Mouse (Mus musculus) spleen, adult 18-20 months (tissue): ENCODE results near the gene Nifk.

Experiments used
- DNase-seq, 2 experiments: peaks; one replicate each; pipeline ENCODE4 v3.0.0; 2022; ENCODE audit warnings: mixed read lengths in 2 of 2

Nifk gene

GRCm38 (mm10) chr1:118321661-118322201, at the start of gene Nifk:
TSS of gene Nifk (plus strand) at chr1:118321839.
- peak; percentile 78 to 88 for DNase-seq

- no peak for DNase-seq
These were observed 46.5 kb upstream of the Nifk start for GRCm38 (mm10) chr1:118275139-118275538.

GRCm38 (mm10) chr1:118292291-118292690, 29.3 kb upstream of the Nifk start:
- no peak for DNase-seq

- no peak for DNase-seq
These were observed 27.4 kb upstream of the Nifk start for GRCm38 (mm10) chr1:118294192-118294591.

- no peak for DNase-seq
These were observed 26.8 kb upstream of the Nifk start for GRCm38 (mm10) chr1:118294826-118295225.

DNA sequence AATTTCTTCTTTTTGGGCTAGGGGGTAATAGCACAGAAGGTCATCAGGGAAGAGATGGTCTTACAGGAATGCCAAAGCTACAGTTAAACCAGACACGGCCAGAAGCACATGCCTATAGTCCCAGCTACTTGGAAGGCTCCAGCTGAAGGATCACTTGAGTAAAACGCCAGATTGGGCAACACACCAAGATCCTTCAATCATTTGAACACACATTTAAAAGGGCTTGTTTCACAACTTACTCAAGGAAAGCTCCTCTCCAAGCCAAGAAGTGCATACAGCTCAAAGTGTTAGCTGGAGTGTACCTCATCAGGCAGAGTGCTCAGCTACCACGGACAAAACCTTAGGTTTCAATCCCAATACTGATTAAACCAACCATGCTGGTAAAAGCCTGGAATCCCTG, 25.0 kb upstream of the Nifk start:
- no peak for DNase-seq

GRCm38 (mm10) chr1:118297719-118298118, 23.9 kb upstream of the Nifk start:
- no peak for DNase-seq

- DNase-seq, result peak; percentile 77 to 86
These were observed 10.6 kb upstream of the Nifk start for GRCm38 (mm10) chr1:118310780-118311621.

- no peak for DNase-seq
These were observed 9.9 kb upstream of the Nifk start, which contains the start of gene Tsn for GRCm38 (mm10) chr1:118311622-118312326. TSS of gene Tsn (minus strand) at chr1:118311739.

DNA sequence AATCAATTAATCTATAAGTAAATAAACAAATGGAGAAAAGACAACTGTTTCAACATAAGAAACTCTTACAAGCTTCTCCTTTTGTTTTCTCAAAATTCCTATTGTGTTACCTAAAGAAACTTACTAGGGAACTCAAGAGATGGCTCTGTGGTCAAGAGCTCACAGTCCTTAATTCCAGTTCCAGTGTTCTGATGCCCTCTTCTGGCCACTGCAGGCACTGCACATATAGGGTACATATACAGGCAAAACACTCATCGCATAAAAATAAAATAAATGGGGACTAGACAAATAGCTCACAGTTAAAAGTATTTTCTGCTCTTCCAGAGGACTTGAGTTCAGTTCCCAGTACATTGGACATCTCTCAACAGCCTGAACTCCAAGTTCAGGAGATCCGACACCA, 943 bp upstream of the Nifk start:
- DNase-seq, result peak in 1 of 2 experiments; percentile 23

DNA sequence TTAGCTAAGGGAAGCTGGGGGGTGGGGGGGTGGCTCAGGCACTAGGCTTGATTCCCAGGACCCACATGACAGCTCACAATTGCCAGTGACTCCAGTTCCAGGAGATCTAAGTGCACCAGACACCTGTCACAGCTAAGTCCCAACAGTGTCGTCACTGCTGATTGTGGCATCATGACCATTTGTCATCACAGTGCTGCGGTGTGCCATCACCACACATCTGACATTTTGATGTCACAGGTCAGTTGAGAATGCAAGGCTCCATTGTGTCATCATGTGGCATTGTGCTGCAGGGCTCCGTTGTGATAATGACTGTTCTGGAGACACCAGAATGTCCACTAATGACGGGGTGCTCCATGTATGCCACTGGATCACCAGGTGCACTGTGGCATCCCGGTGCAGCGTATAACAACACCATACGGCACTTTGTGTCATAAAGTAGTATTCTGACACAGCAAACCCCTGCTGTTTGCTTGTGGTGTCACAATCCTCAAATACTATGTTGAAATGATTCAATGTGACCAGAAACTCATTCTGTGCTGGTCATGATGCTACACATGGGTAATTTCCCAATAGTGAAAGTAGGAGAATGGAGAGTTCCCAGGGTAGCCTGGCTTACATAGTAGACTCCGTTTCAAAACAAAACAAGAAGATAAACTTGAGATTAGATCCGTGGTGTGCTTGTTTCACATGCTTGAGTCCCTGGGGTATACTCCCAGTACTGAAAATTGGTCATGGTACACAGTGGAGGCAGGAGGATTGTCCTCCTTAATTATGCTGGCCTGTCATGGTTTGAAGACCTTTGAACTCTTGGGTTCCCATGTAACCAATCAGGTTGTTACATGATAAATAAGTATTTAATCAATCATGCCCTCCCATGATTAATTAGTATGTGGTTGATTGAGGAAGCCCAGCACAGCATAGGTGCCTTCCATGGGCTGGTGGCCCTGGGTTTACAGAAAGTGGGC, 13.4 kb downstream of the Nifk start:
- DNase-seq, result no peak

GRCm38 (mm10) chr1:118335847-118336246, 14.2 kb downstream of the Nifk start:
- DNase-seq, result no peak

- DNase-seq, result no peak
These were observed 16.3 kb downstream of the Nifk start for GRCm38 (mm10) chr1:118337921-118338320.

DNA sequence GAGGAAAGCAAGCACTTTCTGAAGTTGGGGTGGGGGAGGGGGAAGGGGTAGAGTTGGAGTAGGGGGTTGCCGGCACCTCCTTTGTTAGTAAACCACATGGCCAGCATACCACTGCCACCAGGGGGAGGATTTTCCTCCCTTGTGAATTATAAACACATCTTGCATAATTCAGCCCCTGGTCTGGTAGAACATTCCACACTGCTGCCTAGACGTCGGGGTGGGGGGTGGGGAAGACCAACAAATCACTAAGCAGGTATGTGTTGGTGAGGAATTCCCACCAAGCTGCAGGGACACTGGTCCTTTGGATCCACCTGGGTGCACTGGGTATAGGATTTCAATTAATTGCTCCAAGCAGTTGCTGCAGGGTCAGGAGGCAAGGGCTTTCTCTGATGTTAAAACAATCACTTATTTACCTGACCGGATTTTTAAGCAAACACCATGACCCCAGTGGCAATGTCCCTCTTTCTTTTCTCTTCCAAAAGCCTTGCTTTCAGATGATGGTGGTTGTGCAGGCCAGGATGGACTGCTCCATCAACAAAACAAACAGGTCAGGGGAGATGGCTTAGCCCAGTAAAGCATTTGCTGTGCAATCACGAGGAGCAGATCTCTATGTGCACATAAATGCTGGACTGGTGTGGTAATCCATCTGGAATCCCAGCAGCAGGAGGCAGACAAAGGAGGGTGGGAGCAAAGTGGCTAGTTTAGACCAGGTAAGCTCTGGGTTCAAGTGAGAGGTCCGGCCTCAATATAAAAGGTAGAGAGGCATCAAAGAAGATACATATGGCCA, 22.2 kb downstream of the Nifk start:
- DNase-seq, result no peak

DNA sequence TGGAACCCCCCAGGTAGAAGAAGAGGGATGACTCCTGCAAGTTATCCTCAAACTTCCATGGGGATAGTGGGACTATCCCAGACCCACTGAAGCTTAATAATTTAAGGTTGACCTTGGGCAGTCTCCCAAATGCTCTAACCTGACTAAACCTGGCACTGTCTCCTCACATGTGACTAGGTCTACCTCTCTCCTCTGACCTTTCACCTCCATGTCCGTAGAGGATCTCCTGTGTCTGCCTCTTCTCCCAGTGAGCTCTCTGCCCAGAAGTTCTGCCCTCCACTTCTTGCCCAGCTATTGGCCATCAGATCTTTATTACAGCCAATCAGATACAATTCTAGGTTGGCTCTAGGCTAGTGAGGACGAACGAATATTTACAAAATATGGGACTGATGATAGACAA, 28.3 kb downstream of the Nifk start:
- no peak for DNase-seq

GRCm38 (mm10) chr1:118359071-118359761, 37.6 kb downstream of the Nifk start:
- DNase-seq, result no peak

DNA sequence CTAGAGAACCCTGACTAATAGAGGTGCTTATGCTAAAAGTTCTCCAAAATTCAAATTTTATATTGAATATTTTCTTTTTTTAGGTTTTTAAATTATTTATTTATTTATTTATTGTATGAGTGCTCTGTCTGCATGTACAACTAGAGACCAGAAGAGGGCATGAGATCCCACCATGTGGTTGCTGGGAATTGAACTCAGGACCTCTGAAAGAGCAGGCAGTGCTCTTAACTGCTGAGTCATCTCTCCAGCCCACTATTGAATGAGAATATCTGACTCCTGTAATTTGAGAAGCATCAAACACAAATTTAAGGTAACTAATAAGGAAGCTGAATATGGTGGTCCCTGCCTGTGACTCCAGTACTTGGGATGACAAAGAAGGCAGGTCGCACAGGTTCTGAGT, 46.3 kb downstream of the Nifk start:
- DNase-seq, result no peak

DNA sequence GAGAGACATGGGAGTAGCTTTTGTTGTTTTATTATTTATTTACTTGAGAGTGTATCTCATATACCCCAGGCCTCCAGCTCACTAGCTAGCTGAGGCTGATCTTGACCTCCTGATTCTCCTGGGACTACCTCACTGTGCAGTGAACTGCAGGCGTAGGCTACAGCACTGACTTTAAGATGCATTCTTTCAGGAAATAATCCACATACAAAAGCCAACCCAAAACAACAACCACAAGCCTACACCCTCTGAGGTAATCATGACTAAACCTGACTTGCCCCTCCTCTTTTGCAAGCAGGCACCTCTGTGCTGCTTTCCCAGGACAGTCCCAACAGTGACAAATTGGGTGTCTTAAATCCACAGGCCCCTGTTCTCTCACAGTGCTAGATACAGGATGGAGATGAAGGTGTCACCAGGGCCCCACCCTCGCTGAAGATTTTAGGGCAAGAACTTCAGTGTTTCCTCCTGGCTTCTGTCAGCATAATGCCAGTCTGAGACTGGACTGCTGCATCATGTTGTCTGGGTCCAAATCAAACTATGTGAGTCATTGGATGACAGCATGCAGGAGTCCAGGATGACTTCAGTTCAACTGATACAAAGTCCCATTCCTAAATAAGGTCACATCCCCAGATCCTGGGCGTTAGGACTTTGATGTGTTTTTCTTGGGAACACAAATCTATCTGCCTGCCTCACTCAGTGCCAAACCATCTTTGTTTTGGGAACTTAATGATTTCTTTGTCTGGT, 47.3 kb downstream of the Nifk start:
- no peak for DNase-seq

DNA sequence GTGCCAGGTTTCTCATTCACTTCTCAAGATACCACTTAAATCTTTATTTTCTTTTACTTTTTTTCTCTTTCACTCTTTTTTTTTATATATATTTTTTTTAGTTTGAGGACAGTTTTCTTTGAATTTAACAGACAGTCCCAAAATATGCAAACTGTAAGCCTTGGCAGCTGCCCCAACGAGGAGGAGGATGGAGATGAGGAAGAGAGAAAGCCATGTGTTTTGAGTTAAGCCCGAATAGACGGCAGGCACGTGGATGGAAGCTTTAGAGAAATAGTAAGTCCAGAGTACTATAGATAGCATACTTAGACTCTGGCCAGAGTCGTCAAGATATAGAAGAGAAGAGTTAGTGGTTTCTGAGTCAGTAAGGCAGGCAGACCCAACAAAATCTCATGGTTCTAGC, 56.1 kb downstream of the Nifk start:
- DNase-seq, result no peak

DNA sequence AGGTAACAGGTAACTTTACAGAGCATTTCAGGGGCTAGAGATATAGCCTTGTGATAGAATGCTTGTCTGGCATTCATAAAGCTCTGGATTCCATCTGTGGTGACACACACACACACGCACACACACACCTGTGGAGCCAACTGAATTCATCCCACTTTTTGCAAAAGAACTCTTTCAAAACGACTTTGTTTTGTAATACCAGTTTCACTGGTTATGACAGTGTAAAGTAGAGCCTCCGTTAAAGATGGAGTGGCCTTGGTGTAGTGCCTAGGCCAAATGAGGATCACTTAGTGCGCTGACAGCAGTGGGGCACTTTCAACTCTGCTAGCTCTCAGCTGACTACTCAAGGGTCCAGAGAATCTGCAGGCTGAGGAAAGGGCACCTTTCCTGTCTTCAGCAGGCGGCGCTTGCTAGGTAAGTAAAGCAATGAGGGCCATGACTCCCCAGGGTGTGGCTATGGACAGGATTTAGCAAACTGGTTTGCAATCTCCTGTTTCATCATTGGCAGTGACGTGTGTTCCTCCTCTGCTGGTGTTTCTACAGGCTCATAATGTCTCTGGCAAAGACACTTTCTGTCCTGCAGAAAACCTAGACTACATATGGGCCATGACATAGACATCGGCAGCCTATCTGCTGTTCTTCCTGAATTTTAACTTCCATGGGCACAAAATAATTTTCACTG, 58.6 kb downstream of the Nifk start:
- no peak for DNase-seq
